Mouse (Mus musculus) midbrain, embryonic 14.5 days (tissue): ENCODE data around the gene Cnfn. TPM values are rescaled to one million over a fixed set of nuclear protein-coding genes. Genes with fewer than 3 reads are reported as not detected.

Experiments
- ATAC-seq: fragments of 200-750 bp; cut with Nextera tagmentation; 2 replicates; pipeline ENCODE4 v1.8.0; 2017; ENCODE audit warnings: moderate number of reproducible peaks, moderate library complexity; ENCODE audit not compliant: low FRiP score, low TSS enrichment
- DNase-seq: peaks from one replicate; pipeline ENCODE4 v3.0.0-alpha.2; 2015
- H3K27ac ChIP-seq: fragments of 300-500 bp; sonication (generic); replicated peaks from 2 replicates; pipeline ENCODE4 v1.5.1; 2014; ENCODE audit warnings: mild to moderate bottlenecking, low read depth, low read length, moderate library complexity
- H3K27me3 ChIP-seq: fragments of 300-500 bp; sonication (generic); 2 replicates; pipeline ENCODE4 v1.6.1; 2014; ENCODE audit warnings: low read length, control low read depth, mixed read lengths; ENCODE audit not compliant: control insufficient read depth, insufficient read depth
- H3K36me3 ChIP-seq: fragments of 300-500 bp; sonication (generic); 2 replicates; pipeline ENCODE4 v1.6.1; 2014; ENCODE audit warnings: low read length, control low read depth; ENCODE audit not compliant: control insufficient read depth, insufficient read depth
- H3K4me1 ChIP-seq: fragments of 300-500 bp; sonication (generic); 2 replicates; pipeline ENCODE4 v1.6.1; 2014; ENCODE audit warnings: mild to moderate bottlenecking, antibody characterized with exemption, low read length, control low read depth; ENCODE audit not compliant: control insufficient read depth, insufficient read depth
- H3K4me2 ChIP-seq: fragments of 300-500 bp; sonication (generic); 2 replicates; pipeline ENCODE4 v1.6.1; 2014; ENCODE audit warnings: mild to moderate bottlenecking, low read length, moderate library complexity
- H3K4me3 ChIP-seq: fragments of 300-500 bp; sonication (generic); replicated peaks from 2 replicates; pipeline ENCODE4 v1.5.1; 2014; ENCODE audit warnings: low read depth, low read length
- H3K9ac ChIP-seq: fragments of 300-500 bp; sonication (generic); replicated peaks from 2 replicates; pipeline ENCODE4 v1.6.1; 2014; ENCODE audit warnings: mild to moderate bottlenecking, low read length, moderate library complexity
- H3K9me3 ChIP-seq: fragments of 300-500 bp; sonication (generic); 2 replicates; pipeline ENCODE4 v1.6.1; 2016; ENCODE audit warnings: low read length, control low read depth, mixed read lengths; ENCODE audit not compliant: control insufficient read depth
- WGBS: fragments of 180-500 bp; shearing (Covaris S2); extraction: QIAGEN DNeasy Blood & Tissue Kit; methylation state at CpG from one replicate; pipeline ENCODE4 v1.1.7; 2014; 5-methylcytosine and 5-hydroxymethylcytosine counted together
- polyA plus RNA-seq: library from polyadenylated mRNA; unstranded; fragments of >200 nt; fragmentation: Nextera tagmentation; extraction: Ambion mirVana; gene quantifications from 2 replicates; pipeline ENCODE4 v1.2.1, GENCODE M21; 2014

The Cnfn gene
- polyA plus RNA-seq, 1 experiment from 2014 or later: not detected

DNA sequence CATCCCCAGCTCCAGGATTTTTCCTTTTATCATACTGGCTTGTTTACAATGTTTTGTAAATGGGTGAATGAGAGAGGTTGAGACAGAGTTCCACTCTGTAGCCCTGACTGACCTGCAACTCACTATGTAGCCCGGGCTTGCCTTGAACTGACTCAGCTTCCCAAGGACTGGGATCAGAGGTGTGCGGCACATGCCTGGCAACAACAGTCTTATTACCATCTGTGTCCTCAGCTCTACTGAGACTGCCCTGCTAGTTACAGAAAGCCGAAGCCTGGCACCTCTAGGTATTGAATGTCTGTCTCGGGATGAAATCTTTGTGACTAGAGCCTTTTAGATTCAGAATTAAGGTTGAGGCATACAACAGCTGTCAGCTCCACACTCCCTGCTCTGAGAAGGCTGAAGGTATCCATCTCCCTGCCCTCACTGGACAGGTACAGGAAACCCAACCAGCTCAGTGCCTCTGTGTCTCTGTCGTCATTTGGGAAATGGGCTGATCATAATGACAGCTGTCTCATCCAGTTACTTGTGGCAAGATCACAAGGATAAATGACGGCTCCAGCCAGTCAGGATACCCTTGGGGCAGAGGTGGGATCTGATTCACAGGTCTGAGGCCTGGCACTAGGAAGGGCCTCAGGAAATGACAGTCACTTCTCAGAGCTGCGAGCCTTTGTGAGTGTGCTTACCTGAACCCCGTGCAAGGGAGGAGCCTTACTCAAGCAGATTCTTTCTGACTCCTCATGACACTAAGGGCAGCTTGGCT lies 24.1 kb upstream of the Cnfn start:
- WGBS: 75% methylated on average over 8 of the region's 8 CpGs
- no peaks in the 10 kb centered on the region for H3K27me3 ChIP-seq
- no peaks in the 10 kb centered on the region for H3K9me3 ChIP-seq
- DNase-seq (no peak), ATAC-seq (no peak)
- peak overlapping the region; percentile 81 for H3K4me2 ChIP-seq
- peak overlapping the region; percentile 66 for H3K4me3 ChIP-seq
- peaks cover 30% of the 10 kb centered on the region for H3K4me1 ChIP-seq
- no peak overlapping the region for H3K27ac ChIP-seq
- H3K9ac ChIP-seq: no peak overlapping the region; the same call in 1 of the 2 replicates
- 0 out of 2 replicates have a peak, but pooled peaks cover 2% of the 10 kb centered on the region for H3K36me3 ChIP-seq

DNA sequence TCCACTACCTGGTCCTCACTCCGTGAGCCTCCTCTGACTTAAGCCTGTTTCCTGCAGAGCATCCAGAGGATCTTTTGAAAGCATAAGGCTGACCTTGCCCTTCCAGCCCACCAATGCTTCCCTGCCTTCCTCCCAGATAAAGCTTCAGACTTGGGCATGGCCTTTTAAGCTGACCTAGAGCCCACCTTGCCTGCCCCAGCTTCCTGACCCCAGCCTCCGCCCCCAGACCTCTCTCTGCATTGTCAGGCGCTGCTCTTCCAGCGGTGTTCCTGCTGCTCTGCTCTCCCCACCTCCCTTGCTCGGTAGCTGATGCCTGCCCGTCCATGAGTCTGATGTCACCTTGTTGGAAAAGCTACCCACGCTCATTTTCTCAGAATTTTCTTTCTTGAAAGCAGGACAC lies 23.3 kb upstream of the Cnfn start:
- Histone ChIP-seq H3K9ac (no peak overlapping the region; the same call in 1 of the 2 replicates), H3K4me2 (0 out of 2 replicates have a peak overlapping the region, but pooled peaks have one; percentile 9), H3K9me3 (no peaks in the 10 kb centered on the region), H3K4me1 (peaks cover 30% of the 10 kb centered on the region), H3K27ac (no peak overlapping the region), H3K36me3 (peaks cover 9% of the 10 kb centered on the region), H3K27me3 (no peaks in the 10 kb centered on the region), H3K4me3 (no peak overlapping the region)
- WGBS: 37% methylated on average over 7 of the region's 7 CpGs
- ATAC-seq (no peak), DNase-seq (no peak)

DNA sequence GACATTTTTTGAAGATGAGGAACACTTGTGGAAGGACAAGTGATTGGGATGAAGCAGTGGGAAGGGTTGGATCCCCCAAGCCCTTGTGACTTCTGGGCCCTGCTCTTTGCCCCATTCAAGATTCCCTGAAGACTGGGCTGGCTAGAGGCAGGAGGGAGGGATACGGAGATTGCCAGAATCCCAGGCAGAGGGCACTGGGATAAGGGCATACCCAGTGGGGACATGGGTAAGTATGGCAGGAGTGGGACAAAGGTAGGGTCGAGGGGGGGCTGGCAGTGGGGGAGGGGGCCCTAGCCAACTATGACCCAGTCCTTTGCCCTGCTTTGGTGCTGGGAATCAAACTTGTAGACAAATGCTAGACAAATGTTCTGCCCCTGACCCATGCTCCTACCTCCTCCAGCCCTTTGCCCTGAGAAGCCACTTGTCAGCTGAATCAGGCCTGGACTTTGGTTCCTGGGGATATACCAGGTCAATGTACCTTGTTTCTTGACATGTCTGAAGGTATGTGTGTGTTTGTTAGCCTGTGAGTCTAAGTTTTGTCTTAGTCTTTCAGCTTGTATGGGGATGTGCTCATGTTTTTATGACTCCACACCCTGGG lies 22.4 kb upstream of the Cnfn start:
- H3K27ac ChIP-seq: no peak overlapping the region
- no peaks in the 10 kb centered on the region for H3K27me3 ChIP-seq
- no peak overlapping the region for H3K4me3 ChIP-seq

DNA sequence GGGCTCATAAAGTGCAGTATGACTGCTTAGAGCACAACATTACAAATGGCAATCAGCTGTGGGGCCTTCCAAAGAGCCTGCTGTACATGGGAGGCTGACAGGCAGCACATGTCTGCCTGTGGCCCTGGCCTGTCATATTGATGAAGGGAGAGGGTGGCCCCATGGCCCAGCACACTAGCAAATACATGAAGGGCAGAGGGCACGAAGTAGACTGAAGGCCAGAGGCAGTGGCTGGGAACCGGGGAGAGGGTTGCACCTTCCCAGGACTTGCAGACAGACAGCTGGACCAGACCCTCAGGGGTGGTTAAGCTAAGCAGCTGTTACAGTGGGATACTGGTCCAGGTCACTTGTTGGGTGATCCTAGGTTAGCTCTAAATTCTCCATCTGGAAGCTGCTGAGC lies 21.5 kb upstream of the Cnfn start:
- Histone ChIP-seq H3K9ac (no peak overlapping the region; the same call in 1 of the 2 replicates), H3K36me3 (peaks cover 20% of the 10 kb centered on the region)
- 58% methylated on average over 2 of the region's 2 CpGs for WGBS

More for the DNA sequence above, 22.4 kb upstream of the Cnfn start:
- DNase-seq: no peak
- no peak for ATAC-seq
- H3K4me2 ChIP-seq: no peak overlapping the region
- H3K9ac ChIP-seq: no peak overlapping the region
- peaks cover 30% of the 10 kb centered on the region for H3K4me1 ChIP-seq
- WGBS: 62% methylated on average over 2 of the region's 2 CpGs
- H3K36me3 ChIP-seq: peaks cover 16% of the 10 kb centered on the region
- no peaks in the 10 kb centered on the region for H3K9me3 ChIP-seq

DNA sequence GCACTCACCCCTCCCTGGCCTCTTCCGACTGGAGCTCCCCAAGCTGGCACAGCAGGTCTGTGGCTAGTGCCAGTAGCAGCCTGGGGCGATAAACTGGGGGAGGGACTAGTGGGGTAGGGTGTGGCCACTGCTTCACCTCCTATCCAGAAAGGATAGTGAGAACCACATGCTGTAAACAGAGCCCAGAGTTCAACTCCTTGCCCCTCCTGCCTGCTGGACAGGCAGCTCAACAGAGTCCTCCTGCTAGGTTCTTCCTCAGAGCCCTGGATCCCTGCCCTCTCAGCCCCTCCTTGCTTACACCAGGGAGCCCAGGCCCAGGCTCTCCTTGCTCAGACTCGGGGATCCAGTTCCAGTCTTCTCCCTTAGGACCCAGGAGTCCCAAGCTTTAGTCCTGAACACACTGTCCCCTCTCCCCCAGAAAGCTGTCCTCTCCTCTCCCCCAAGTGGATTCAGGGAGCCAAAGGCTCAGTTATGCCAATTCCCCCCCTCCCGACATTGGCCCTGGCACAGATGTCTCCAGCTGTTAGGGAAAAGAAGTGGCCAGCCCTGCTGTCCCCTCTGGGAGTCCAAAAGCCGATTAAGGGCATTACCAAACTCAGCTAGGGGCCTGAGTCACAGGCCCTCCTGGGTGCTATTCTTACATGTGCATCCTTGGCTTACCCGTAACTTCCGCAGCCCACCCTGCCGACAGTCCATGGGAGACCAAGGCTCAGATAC lies 20.7 kb upstream of the Cnfn start:
- ATAC-seq: no peak
- no peaks in the 10 kb centered on the region for H3K9me3 ChIP-seq
- H3K4me1 ChIP-seq: peaks cover 30% of the 10 kb centered on the region
- DNase-seq: no peak
- H3K36me3 ChIP-seq: peaks cover 26% of the 10 kb centered on the region
- H3K9ac ChIP-seq: no peak overlapping the region
- no peak overlapping the region for H3K27ac ChIP-seq
- WGBS: 38% methylated on average over 8 of the region's 8 CpGs
- no peaks in the 10 kb centered on the region for H3K27me3 ChIP-seq
- no peak overlapping the region for H3K4me3 ChIP-seq
- no peak overlapping the region for H3K4me2 ChIP-seq

More for the DNA sequence above, 21.5 kb upstream of the Cnfn start:
- Histone ChIP-seq H3K4me2 (no peak overlapping the region), H3K4me1 (peaks cover 30% of the 10 kb centered on the region), H3K27ac (no peak overlapping the region), H3K27me3 (no peaks in the 10 kb centered on the region), H3K9me3 (no peaks in the 10 kb centered on the region), H3K4me3 (no peak overlapping the region)
- ATAC-seq (no peak), DNase-seq (no peak)

DNA sequence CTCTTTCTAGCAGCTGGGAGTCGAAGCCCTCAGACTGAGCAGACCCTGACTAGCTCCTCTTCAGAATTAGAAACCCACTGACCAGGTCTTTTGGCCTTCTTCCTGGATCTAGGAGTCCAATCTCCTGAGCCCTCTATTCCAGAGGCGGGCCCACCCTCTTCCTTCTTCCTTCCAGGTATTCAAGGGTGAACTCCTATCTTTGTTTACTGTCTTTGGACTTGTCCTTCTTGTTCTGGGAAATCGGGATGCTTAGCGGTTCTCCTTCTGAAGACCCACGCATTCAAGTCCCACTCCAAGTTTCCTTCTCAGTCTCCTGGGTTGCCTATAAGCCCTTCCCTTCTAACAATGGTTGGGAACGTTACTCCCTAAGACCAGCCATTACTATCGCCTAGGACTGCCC lies 19.4 kb upstream of the Cnfn start:
- H3K4me1 ChIP-seq: peaks cover 19% of the 10 kb centered on the region; the same call in 1 of the 2 replicates
- no peak for DNase-seq
- no peak overlapping the region for H3K27ac ChIP-seq
- ATAC-seq: no peak
- H3K4me3 ChIP-seq: no peak overlapping the region
- no peaks in the 10 kb centered on the region for H3K27me3 ChIP-seq
- H3K9me3 ChIP-seq: no peaks in the 10 kb centered on the region
- no peak overlapping the region for H3K4me2 ChIP-seq
- peaks cover 39% of the 10 kb centered on the region for H3K36me3 ChIP-seq
- no peak overlapping the region for H3K9ac ChIP-seq
- 90% methylated on average over 7 of the region's 7 CpGs for WGBS

DNA sequence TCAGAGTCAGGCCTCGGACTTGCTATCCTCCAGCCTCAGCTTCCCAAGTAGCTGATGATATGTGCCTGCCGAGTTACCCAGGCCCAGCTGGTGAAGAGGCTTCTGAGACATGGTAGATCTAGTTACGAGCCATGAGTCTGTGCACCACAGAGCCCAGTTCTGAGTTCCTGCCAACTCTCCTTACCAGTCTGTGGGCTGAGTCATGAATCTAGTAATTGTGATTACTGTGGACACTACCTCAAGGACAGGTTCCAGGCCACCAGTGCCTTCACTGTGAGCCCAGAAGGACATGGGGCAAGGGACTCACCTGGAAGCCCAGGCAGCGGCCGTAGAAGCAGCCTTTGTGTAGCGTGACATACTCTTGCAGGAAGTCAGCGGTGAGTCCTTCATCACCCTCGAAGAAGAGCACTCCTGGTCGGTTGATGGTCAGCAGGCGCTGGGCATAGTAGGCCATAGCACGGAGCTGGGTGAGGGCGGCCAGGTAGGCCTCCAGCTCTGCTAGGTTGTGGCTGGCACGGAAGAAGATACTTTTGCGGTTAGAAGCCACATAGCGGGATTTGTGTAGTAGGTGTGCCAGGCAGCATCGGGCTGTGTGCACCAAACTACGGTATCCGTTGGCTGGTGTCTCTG lies 18.4 kb upstream of the Cnfn start:
- Histone ChIP-seq H3K27ac (no peak overlapping the region), H3K9ac (no peak overlapping the region), H3K4me2 (no peak overlapping the region), H3K27me3 (no peaks in the 10 kb centered on the region), H3K9me3 (no peaks in the 10 kb centered on the region), H3K4me3 (no peak overlapping the region), H3K4me1 (peaks cover 11% of the 10 kb centered on the region; the same call in 1 of the 2 replicates), H3K36me3 (peaks cover 45% of the 10 kb centered on the region)
- DNase-seq: no peak
- 95% methylated on average over 18 of the region's 18 CpGs for WGBS
- ATAC-seq: no peak

DNA sequence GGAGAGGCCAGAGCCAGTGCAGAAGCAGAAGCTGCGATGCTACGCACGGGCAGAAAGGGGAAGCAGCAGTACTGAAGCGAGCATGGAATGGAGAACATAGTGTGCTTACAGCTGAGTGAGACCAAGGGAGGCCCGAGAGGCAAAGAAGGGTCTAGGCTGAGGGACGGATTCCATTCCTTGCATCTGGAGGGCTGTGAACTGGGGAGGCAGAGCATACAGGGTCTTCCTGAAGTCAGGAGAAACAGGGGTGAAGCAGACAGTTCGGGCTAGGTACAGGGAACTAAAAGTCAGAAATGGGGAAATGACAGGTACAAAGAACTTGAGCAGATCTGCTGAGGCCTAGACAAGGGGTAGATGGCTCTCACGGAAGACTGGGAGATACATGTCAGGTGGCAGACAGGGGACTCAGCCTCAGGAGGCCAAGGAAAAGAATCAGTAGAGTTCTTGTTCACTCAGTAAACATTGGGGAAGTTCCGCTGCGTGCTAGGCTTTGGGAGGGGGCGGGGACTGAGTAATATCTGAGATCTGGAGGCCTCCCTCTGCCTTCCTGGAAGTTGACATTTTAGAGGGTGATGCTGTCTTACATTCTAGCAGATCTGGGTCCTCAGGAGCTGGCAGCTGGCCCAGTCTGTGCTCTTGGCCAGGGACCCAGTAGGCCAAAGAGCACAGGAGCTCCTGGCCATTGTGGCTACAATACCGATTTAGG lies 16.5 kb upstream of the Cnfn start:
- peak; percentile 35 for DNase-seq
- ATAC-seq: no peak

More for the DNA sequence above, 16.5 kb upstream of the Cnfn start:
- no peak overlapping the region for H3K4me3 ChIP-seq
- H3K27me3 ChIP-seq: no peaks in the 10 kb centered on the region
- peaks cover 9% of the 10 kb centered on the region; the same call in 1 of the 2 replicates for H3K4me1 ChIP-seq
- H3K9me3 ChIP-seq: no peaks in the 10 kb centered on the region
- no peak overlapping the region for H3K4me2 ChIP-seq
- H3K27ac ChIP-seq: no peak overlapping the region
- H3K36me3 ChIP-seq: peaks cover 57% of the 10 kb centered on the region
- 87% methylated on average over 12 of the region's 12 CpGs for WGBS
- no peak overlapping the region for H3K9ac ChIP-seq
